Comparison of ENCODE assay signal across 18 mouse cellular contexts in the genomic region with DNA sequence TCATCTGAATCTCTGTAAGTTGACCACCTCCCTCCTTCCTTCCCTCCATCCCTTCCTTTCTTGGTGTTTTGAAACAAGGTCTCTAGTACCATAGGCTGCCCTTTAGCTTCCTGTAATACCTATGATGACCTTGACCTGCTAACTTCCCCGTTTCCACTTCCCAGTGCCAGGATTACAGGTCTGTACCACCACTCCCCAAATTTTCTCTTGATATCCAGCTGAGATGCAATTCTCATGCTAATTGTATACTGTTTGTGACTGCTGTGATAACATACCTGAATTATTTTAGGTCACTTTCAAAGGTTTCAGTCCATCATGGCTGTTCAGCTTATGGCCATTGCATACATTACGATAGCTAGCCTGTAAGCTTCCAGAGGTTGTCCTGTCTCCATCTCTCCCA.
"Had no signal": no experiment of that assay in that cellular context is flagged by ENCODE, and none has a peak within 500 bp of the region (broad histone marks: within the 10 kb centered on the region; RNA-seq: fewer than 3 reads in every experiment).

No protein-coding gene starts in this region.

- H3K4me2 ChIP-seq: limb, embryonic 12.5 days; liver, embryonic 12.5 days; liver, embryonic 15.5 days; lung, embryonic 15.5 days; midbrain, embryonic 11.5 days had no signal

- H3K4me3 ChIP-seq: layer of hippocampus, adult 2 months; left cerebral cortex, adult 2 months; limb, embryonic 12.5 days; liver, embryonic 12.5 days; liver, embryonic 15.5 days; lung, embryonic 15.5 days had no signal

- ATAC-seq: liver, embryonic 12.5 days had no signal

- H3K9ac ChIP-seq: limb, embryonic 12.5 days; liver, embryonic 12.5 days; liver, embryonic 15.5 days; lung, embryonic 15.5 days had no signal

- DNase-seq: kidney, adult 2 months; kidney, postnatal 25 days; layer of hippocampus, postnatal 36 days; liver; lung, adult 18-20 months; lung, postnatal 10 days; lung, postnatal 36 days; midbrain, embryonic 14.5 days; thymus, adult 2 months; thymus, postnatal 25 days had no signal

- H3K9me3 ChIP-seq: limb, embryonic 12.5 days; liver, embryonic 12.5 days; liver, embryonic 15.5 days; lung, embryonic 15.5 days had no signal

- H3K27me3 ChIP-seq: limb, embryonic 12.5 days; liver, embryonic 12.5 days; lung, embryonic 15.5 days had no signal

- H3K36me3 ChIP-seq: limb, embryonic 12.5 days; liver, embryonic 12.5 days; liver, embryonic 15.5 days; lung, embryonic 15.5 days had no signal

- H3K4me1 ChIP-seq: liver, embryonic 12.5 days; liver, embryonic 15.5 days had no signal

- H3K27ac ChIP-seq: kidney, postnatal 0 days; layer of hippocampus, adult 2 months; left cerebral cortex, adult 2 months; limb, embryonic 12.5 days; liver, embryonic 12.5 days; liver, embryonic 15.5 days; lung, embryonic 15.5 days had no signal
